Mouse (Mus musculus) layer of hippocampus, adult 2 months (tissue): Measurements from ENCODE around the gene Slfn5. TPM values are rescaled to one million over a fixed set of nuclear protein-coding genes. Genes with fewer than 3 reads are reported as not detected.

Experiments used
- DNase-seq, 2 experiments: peaks; one replicate each; pipeline ENCODE4 v3.0.0; 2022; ENCODE audit warnings: low spot score in 2 of 2
- H3K27ac ChIP-seq: fragments of 200-600 bp; 2 replicates; pipeline ENCODE4 v1.8.1; 2022
- H3K4me3 ChIP-seq: fragments of 200-600 bp; 2 replicates; pipeline ENCODE4 v1.8.1; 2022; ENCODE audit warnings: mild to moderate bottlenecking
- CTCF ChIP-seq: fragments of 200-600 bp; conservative IDR thresholded peaks from 2 replicates; pipeline ENCODE4 v1.8.1; 2022; ENCODE audit warnings: antibody characterized with exemption, mild to moderate bottlenecking, moderate library complexity
- microRNA-seq, 2 experiments: library from miRNA; unstranded; fragments of <30 nt; microRNA quantifications; one replicate each; pipeline ENCODE4 v1.2.0; 2021
- total RNA-seq, 2 experiments: library from RNA; stranded (reverse); gene quantifications; 2 replicates each; pipeline ENCODE4 v1.2.3; 2021

Gene Slfn5
- total RNA-seq, 2 experiments from 2014 or later, result 2.5 to 4.0 TPM

DNA sequence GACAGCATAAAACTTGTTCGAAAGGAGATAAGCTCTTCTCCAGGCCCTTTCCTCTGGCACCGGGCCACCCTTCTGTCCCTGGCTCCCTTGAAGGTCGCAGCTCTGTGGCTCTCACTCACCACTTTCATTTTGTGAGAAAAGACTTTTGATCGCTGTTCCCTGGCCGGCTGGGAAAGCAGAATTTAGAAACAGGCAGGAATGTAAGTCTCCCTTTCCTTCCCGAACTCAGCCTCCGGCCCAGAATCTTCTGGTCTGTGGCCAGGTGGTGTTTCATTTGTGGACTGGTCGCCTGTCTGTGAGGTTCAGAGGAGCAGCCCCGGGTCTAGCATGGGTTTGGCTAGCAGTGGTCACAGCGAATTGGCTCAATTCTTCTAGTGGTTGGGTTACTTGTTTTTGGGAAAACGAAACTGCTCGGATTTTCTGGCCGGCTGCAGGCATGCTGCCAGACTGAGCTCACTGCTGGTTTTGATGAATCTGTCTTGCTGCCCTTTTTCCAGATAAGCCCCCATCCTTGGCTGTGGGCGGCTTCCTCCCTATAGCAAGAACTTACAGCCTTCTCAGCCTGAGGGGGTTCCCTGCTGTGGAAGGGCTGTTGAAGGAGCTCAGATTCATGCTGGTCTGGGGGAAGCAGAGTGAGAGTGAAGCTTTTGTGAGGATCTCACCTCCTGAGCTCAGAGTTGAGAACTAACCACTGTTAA lies 40.5 kb downstream of the Slfn5 start, which contains the start of gene Slfn9:
Gene Slfn9 (minus strand): TSS at position 362 of the 698 bp plus-strand sequence.
- TF ChIP-seq CTCF, result no peak

GRCm38 (mm10) chr11:83013356-83013755 lies 62.2 kb downstream of the Slfn5 start:
- no peak for DNase-seq
- TF ChIP-seq CTCF, result no peak
- no peak overlapping the region for H3K4me3 ChIP-seq
- no peak overlapping the region for H3K27ac ChIP-seq

More for the DNA sequence above, 40.5 kb downstream of the Slfn5 start, which contains the start of gene Slfn9:
- peak within 1 kb of the TSS; percentile 58 for H3K4me3 ChIP-seq
- DNase-seq, result no peak
- H3K27ac ChIP-seq, result no peak within 1 kb of the TSS; the same call in 1 of the 2 replicates

Small RNA genes lying within 50 kb of the gene (microRNA-seq; reads per million reads assigned to microRNA genes)
- gene Mir7679, result 0 reads per million in 2 experiments

Other genes starting within 250 kb of the Slfn5 start
- under 1 TPM; 0.18 to 0.44 TPM for gene Cct6b, start 187.0 kb upstream of the Slfn5 start, total RNA-seq
- 10 to 100 TPM; 14.8 to 16.9 TPM for gene Zfp830, start 187.0 kb upstream of the Slfn5 start, total RNA-seq
- gene Lig3, start 170.2 kb upstream of the Slfn5 start, total RNA-seq, result 10 to 100 TPM; 25.3 to 25.7 TPM
- gene Rffl, start 80.1 kb upstream of the Slfn5 start, total RNA-seq, result 10 to 100 TPM in 1 of 2 experiments, 1 to 10 TPM in 1; 9.5 to 10.9 TPM
- 10 to 100 TPM; 15.1 to 16.4 TPM for gene Rad51d, start 60.7 kb upstream of the Slfn5 start, total RNA-seq
- gene Fndc8, start 59.2 kb upstream of the Slfn5 start, total RNA-seq, result not detected
- gene Nle1, start 42.9 kb upstream of the Slfn5 start, total RNA-seq, result 10 to 100 TPM; 46.0 to 48.8 TPM
- gene Unc45b, start 40.8 kb upstream of the Slfn5 start, total RNA-seq, result 1 to 10 TPM in 1 of 2 experiments, under 1 TPM in 1; 0.66 to 1.4 TPM
- under 1 TPM; 0.27 to 0.49 TPM for gene Slfn9, start 40.5 kb downstream of the Slfn5 start, total RNA-seq
- gene Slfn8, start 69.5 kb downstream of the Slfn5 start, total RNA-seq, result under 1 TPM; 0.44 to 0.69 TPM
- gene Slfn2, start 113.8 kb downstream of the Slfn5 start, total RNA-seq, result under 1 TPM; 0.44 to 0.56 TPM
- gene Slfn1, start 165.5 kb downstream of the Slfn5 start, total RNA-seq, result not detected
- not detected for gene Slfn4, start 223.8 kb downstream of the Slfn5 start, total RNA-seq
- gene Slfn3, start 240.0 kb downstream of the Slfn5 start, total RNA-seq, result under 1 TPM; 0.32 to 0.41 TPM